Comparison of ENCODE assay signal across 8 mouse cellular contexts in genomic region chr17:24551050-24551444, GRCm38 (mm10). TPM values are rescaled to one million over a fixed set of nuclear protein-coding genes. Genes with fewer than 3 reads are reported as not detected.
A peak's percentile ranks its signal among the peaks of the same experiment; 100 is the strongest.
DNase-seq lines count a peak whose midpoint lies in the region; ATAC-seq and TF ChIP-seq lines count a peak whose summit lies in the region.

No protein-coding gene starts in this region.

- H3K4me2 ChIP-seq in kidney, postnatal 0 days (ENCODE audit: low read length), result peak overlapping the region; percentile 71
- H3K4me2 ChIP-seq in embryonic facial prominence, embryonic 12.5 days (replicated peaks), result peak overlapping the region; percentile 86
- H3K4me2 ChIP-seq in hindbrain, embryonic 16.5 days (ENCODE audit: low read length), result peak overlapping the region; percentile 88
- peak overlapping the region; percentile 87 for H3K4me2 ChIP-seq in midbrain, embryonic 15.5 days

- WGBS in kidney, postnatal 0 days, result 41% methylated on average over 3 of the region's 3 CpGs
- WGBS in embryonic facial prominence, embryonic 12.5 days, result 43% methylated on average over 3 of the region's 3 CpGs
- WGBS in hindbrain, embryonic 16.5 days, result 55% methylated on average over 3 of the region's 3 CpGs
- 49% methylated on average over 3 of the region's 3 CpGs for WGBS in midbrain, embryonic 15.5 days

- peak overlapping the region; percentile 64 for H3K4me3 ChIP-seq in kidney, postnatal 0 days (replicated peaks; ENCODE audit: low read depth, low read length)
- H3K4me3 ChIP-seq in embryonic facial prominence, embryonic 12.5 days, result peak overlapping the region; percentile 88
- H3K4me3 ChIP-seq in hindbrain, embryonic 16.5 days (ENCODE audit: low read length), result peak overlapping the region; percentile 89
- H3K4me3 ChIP-seq in midbrain, embryonic 15.5 days, result peak overlapping the region; percentile 91

- DNase-seq in kidney, postnatal 0 days (ENCODE audit: low spot score), result no peak
- no peak for DNase-seq in kidney, adult 11 months
- DNase-seq in layer of hippocampus, postnatal 10 days (ENCODE audit: low spot score in 2 of 2), result no peak
- no peak for DNase-seq in thymus, postnatal 0 days (ENCODE audit: low spot score)
- DNase-seq in layer of hippocampus, postnatal 25 days (ENCODE audit: extremely low spot score in 1 of 2, low spot score in 1 of 2), result no peak

- no peaks in the 10 kb centered on the region for H3K9me3 ChIP-seq in kidney, postnatal 0 days (replicated peaks; ENCODE audit: low read length)
- H3K9me3 ChIP-seq in embryonic facial prominence, embryonic 12.5 days, result no peaks in the 10 kb centered on the region
- no peaks in the 10 kb centered on the region for H3K9me3 ChIP-seq in hindbrain, embryonic 16.5 days (ENCODE audit: control insufficient read depth, low read length)
- no peaks in the 10 kb centered on the region for H3K9me3 ChIP-seq in midbrain, embryonic 15.5 days

- H3K27ac ChIP-seq in kidney, postnatal 0 days, result no peak overlapping the region
- peak overlapping the region; percentile 95; the same call in 1 of the 2 replicates for H3K27ac ChIP-seq in embryonic facial prominence, embryonic 12.5 days
- H3K27ac ChIP-seq in hindbrain, embryonic 16.5 days (ENCODE audit: low read depth, low read length), result peak overlapping the region; percentile 95; the same call in 1 of the 2 replicates
- H3K27ac ChIP-seq in midbrain, embryonic 15.5 days, result peak overlapping the region; percentile 89

- no peak for ATAC-seq in kidney, postnatal 0 days (replicated peaks; ENCODE audit: low FRiP score, low read depth)
- ATAC-seq in embryonic facial prominence, embryonic 12.5 days (ENCODE audit: insufficient number of reproducible peaks, insufficient read depth, low FRiP score, low TSS enrichment), result no peak
- no peak for ATAC-seq in hindbrain, embryonic 16.5 days
- ATAC-seq in midbrain, embryonic 15.5 days (replicated peaks), result no peak

- 0 out of 2 replicates have a peak, but pooled peaks cover 8% of the 10 kb centered on the region for H3K4me1 ChIP-seq in kidney, postnatal 0 days (replicated peaks; ENCODE audit: insufficient read depth, low read length)
- peaks cover 23% of the 10 kb centered on the region for H3K4me1 ChIP-seq in embryonic facial prominence, embryonic 12.5 days
- peaks cover 27% of the 10 kb centered on the region for H3K4me1 ChIP-seq in hindbrain, embryonic 16.5 days (ENCODE audit: control insufficient read depth, insufficient read depth, low read depth, low read length)
- H3K4me1 ChIP-seq in midbrain, embryonic 15.5 days, result peaks cover 34% of the 10 kb centered on the region

- H3K27me3 ChIP-seq in kidney, postnatal 0 days (ENCODE audit: insufficient read depth, low read length), result no peaks in the 10 kb centered on the region
- H3K27me3 ChIP-seq in embryonic facial prominence, embryonic 12.5 days, result 0 out of 2 replicates have a peak, but pooled peaks cover 5% of the 10 kb centered on the region
- H3K27me3 ChIP-seq in hindbrain, embryonic 16.5 days (replicated peaks; ENCODE audit: control insufficient read depth, insufficient read depth, low read length), result 0 out of 2 replicates have a peak, but pooled peaks cover 3% of the 10 kb centered on the region
- H3K27me3 ChIP-seq in midbrain, embryonic 15.5 days (replicated peaks), result 0 out of 2 replicates have a peak, but pooled peaks cover 6% of the 10 kb centered on the region

- TF ChIP-seq CTCF in kidney, postnatal 0 days (IDR thresholded peaks at IDR 0.05; ENCODE audit: low read depth), result no peak

- no peaks in the 10 kb centered on the region for H3K36me3 ChIP-seq in kidney, postnatal 0 days (ENCODE audit: insufficient read depth, low read length)
- no peaks in the 10 kb centered on the region for H3K36me3 ChIP-seq in embryonic facial prominence, embryonic 12.5 days
- no peaks in the 10 kb centered on the region for H3K36me3 ChIP-seq in hindbrain, embryonic 16.5 days (ENCODE audit: control insufficient read depth, insufficient read depth, low read length)
- H3K36me3 ChIP-seq in midbrain, embryonic 15.5 days (replicated peaks), result no peaks in the 10 kb centered on the region

- H3K9ac ChIP-seq in kidney, postnatal 0 days (ENCODE audit: low read depth, low read length), result peak overlapping the region; percentile 89
- H3K9ac ChIP-seq in embryonic facial prominence, embryonic 12.5 days, result peak overlapping the region; percentile 91
- H3K9ac ChIP-seq in hindbrain, embryonic 16.5 days (ENCODE audit: low read depth, low read length), result peak overlapping the region; percentile 96
- H3K9ac ChIP-seq in midbrain, embryonic 15.5 days, result peak overlapping the region; percentile 83

RNA-seq across cellular contexts. Expression of gene Pkd1, which starts 1.4 kb away (rescaled TPM):
- polyA plus RNA-seq in kidney, postnatal 0 days (2015; fragmentation: Nextera tagmentation; extraction: Ambion mirVana), result 10.6 and 17.7 TPM in 2 replicates
- polyA plus RNA-seq in embryonic facial prominence, embryonic 12.5 days (2016; fragmentation: Nextera tagmentation; extraction: Ambion mirVana), result 26.8 and 29.8 TPM in 2 replicates
- polyA plus RNA-seq in hindbrain, embryonic 16.5 days (2015; fragmentation: Nextera tagmentation; extraction: Ambion mirVana), result 26.8 and 29.9 TPM in 2 replicates
- 29.0 and 29.8 TPM in 2 replicates for polyA plus RNA-seq in midbrain, embryonic 15.5 days (2015; fragmentation: Nextera tagmentation; extraction: Ambion mirVana)
- 10 to 100 TPM; 61.6 to 91.2 TPM for total RNA-seq in layer of hippocampus, postnatal 10 days (2021)
- polyA plus RNA-seq in thymus, postnatal 0 days (2015; fragmentation: Nextera tagmentation; extraction: Ambion mirVana), result 4.6 and 6.4 TPM in 2 replicates
- 10 to 100 TPM; 68.9 to 89.9 TPM for total RNA-seq in layer of hippocampus, postnatal 25 days (2021)

RNA-seq across cellular contexts. Expression of gene Rab26, which starts 17.0 kb away (rescaled TPM):
- polyA plus RNA-seq in kidney, postnatal 0 days (2015; fragmentation: Nextera tagmentation; extraction: Ambion mirVana), result 3.5 and 3.7 TPM in 2 replicates
- polyA plus RNA-seq in embryonic facial prominence, embryonic 12.5 days (2016; fragmentation: Nextera tagmentation; extraction: Ambion mirVana), result 3.6 and 3.7 TPM in 2 replicates
- 10.9 and 13.0 TPM in 2 replicates for polyA plus RNA-seq in hindbrain, embryonic 16.5 days (2015; fragmentation: Nextera tagmentation; extraction: Ambion mirVana)
- 8.4 and 8.8 TPM in 2 replicates for polyA plus RNA-seq in midbrain, embryonic 15.5 days (2015; fragmentation: Nextera tagmentation; extraction: Ambion mirVana)
- total RNA-seq in layer of hippocampus, postnatal 10 days (2021), result 10 to 100 TPM; 48.9 to 49.0 TPM
- polyA plus RNA-seq in thymus, postnatal 0 days (2015; fragmentation: Nextera tagmentation; extraction: Ambion mirVana), result 1.5 and 2.4 TPM in 2 replicates
- total RNA-seq in layer of hippocampus, postnatal 25 days (2021), result 10 to 100 TPM; 65.1 to 72.1 TPM

RNA-seq across cellular contexts. Expression of gene Traf7, which starts 23.3 kb away (rescaled TPM):
- polyA plus RNA-seq in kidney, postnatal 0 days (2015; fragmentation: Nextera tagmentation; extraction: Ambion mirVana), result 59.4 and 67.3 TPM in 2 replicates
- 98.5 and 103 TPM in 2 replicates for polyA plus RNA-seq in embryonic facial prominence, embryonic 12.5 days (2016; fragmentation: Nextera tagmentation; extraction: Ambion mirVana)
- 85.9 and 94.2 TPM in 2 replicates for polyA plus RNA-seq in hindbrain, embryonic 16.5 days (2015; fragmentation: Nextera tagmentation; extraction: Ambion mirVana)
- polyA plus RNA-seq in midbrain, embryonic 15.5 days (2015; fragmentation: Nextera tagmentation; extraction: Ambion mirVana), result 108 and 112 TPM in 2 replicates
- total RNA-seq in layer of hippocampus, postnatal 10 days (2021), result 100 to 1,000 TPM; 110 to 112 TPM
- polyA plus RNA-seq in thymus, postnatal 0 days (2015; fragmentation: Nextera tagmentation; extraction: Ambion mirVana), result 59.9 and 64.3 TPM in 2 replicates
- total RNA-seq in layer of hippocampus, postnatal 25 days (2021), result 10 to 100 TPM; 69.9 to 88.9 TPM
